Mouse (Mus musculus) neural tube, embryonic 11.5 days (tissue): ENCODE results near the gene Neurl4. TPM values are rescaled to one million over a fixed set of nuclear protein-coding genes. Genes with fewer than 3 reads are reported as not detected.
A peak's percentile ranks its signal among the peaks of the same experiment; 100 is the strongest.
"Not testable (repeated sequence)": the region's sequence is repeated elsewhere in the genome, so short reads cannot be mapped to it uniquely, and the experiment has no call there.

ENCODE experiments used
- ATAC-seq: fragments of 200-750 bp; cut with Nextera tagmentation; 2 replicates; pipeline ENCODE4 v1.8.0; 2017; ENCODE audit warnings: moderate number of reproducible peaks, mild to moderate bottlenecking, moderate TSS enrichment, moderate library complexity; ENCODE audit not compliant: insufficient read depth, low FRiP score, low TSS enrichment
- DNase-seq: peaks from one replicate; pipeline ENCODE4 v3.0.0-alpha.2; 2015; ENCODE audit warnings: low spot score
- H3K27ac ChIP-seq: fragments of 300-500 bp; sonication (generic); 2 replicates; pipeline ENCODE4 v1.5.1; 2014; ENCODE audit warnings: low read depth, mild to moderate bottlenecking, low read length
- H3K27me3 ChIP-seq: fragments of 300-500 bp; sonication (generic); 2 replicates; pipeline ENCODE4 v1.6.1; 2014; ENCODE audit warnings: mild to moderate bottlenecking, low read length, mixed read lengths; ENCODE audit not compliant: control insufficient read depth, insufficient read depth
- H3K36me3 ChIP-seq: fragments of 300-500 bp; sonication (generic); 2 replicates; pipeline ENCODE4 v1.6.1; 2014; ENCODE audit warnings: mild to moderate bottlenecking, low read length, moderate library complexity, mixed read lengths; ENCODE audit not compliant: control insufficient read depth, insufficient read depth
- H3K4me1 ChIP-seq: fragments of 300-500 bp; sonication (generic); 2 replicates; pipeline ENCODE4 v1.6.1; 2014; ENCODE audit warnings: low read length, mixed read lengths; ENCODE audit not compliant: control insufficient read depth, insufficient read depth
- H3K4me2 ChIP-seq: fragments of 300-500 bp; sonication (generic); 2 replicates; pipeline ENCODE4 v1.6.1; 2014; ENCODE audit warnings: low read depth, mild to moderate bottlenecking, moderate library complexity
- H3K4me3 ChIP-seq: fragments of 300-500 bp; sonication (generic); 2 replicates; pipeline ENCODE4 v1.5.1; 2014; ENCODE audit warnings: low read depth, low read length
- H3K9ac ChIP-seq: fragments of 300-500 bp; sonication (generic); 2 replicates; pipeline ENCODE4 v1.6.1; 2014; ENCODE audit warnings: mild to moderate bottlenecking, low read length
- H3K9me3 ChIP-seq: fragments of 300-500 bp; sonication (generic); 2 replicates; pipeline ENCODE4 v1.6.1; 2016; ENCODE audit warnings: low read length; ENCODE audit not compliant: control insufficient read depth
- WGBS: fragments of 180-500 bp; shearing (Covaris S2); extraction: QIAGEN DNeasy Blood & Tissue Kit; methylation state at CpG from one replicate; pipeline ENCODE4 v1.1.7; 2014; 5-methylcytosine and 5-hydroxymethylcytosine counted together
- polyA plus RNA-seq: library from polyadenylated mRNA; unstranded; fragments of >200 nt; fragmentation: Nextera tagmentation; extraction: Ambion mirVana; gene quantifications from 2 replicates; pipeline ENCODE4 v1.2.1, GENCODE M21; 2014

Gene Neurl4
- 14.2 and 18.0 TPM in 2 replicates for polyA plus RNA-seq

DNA sequence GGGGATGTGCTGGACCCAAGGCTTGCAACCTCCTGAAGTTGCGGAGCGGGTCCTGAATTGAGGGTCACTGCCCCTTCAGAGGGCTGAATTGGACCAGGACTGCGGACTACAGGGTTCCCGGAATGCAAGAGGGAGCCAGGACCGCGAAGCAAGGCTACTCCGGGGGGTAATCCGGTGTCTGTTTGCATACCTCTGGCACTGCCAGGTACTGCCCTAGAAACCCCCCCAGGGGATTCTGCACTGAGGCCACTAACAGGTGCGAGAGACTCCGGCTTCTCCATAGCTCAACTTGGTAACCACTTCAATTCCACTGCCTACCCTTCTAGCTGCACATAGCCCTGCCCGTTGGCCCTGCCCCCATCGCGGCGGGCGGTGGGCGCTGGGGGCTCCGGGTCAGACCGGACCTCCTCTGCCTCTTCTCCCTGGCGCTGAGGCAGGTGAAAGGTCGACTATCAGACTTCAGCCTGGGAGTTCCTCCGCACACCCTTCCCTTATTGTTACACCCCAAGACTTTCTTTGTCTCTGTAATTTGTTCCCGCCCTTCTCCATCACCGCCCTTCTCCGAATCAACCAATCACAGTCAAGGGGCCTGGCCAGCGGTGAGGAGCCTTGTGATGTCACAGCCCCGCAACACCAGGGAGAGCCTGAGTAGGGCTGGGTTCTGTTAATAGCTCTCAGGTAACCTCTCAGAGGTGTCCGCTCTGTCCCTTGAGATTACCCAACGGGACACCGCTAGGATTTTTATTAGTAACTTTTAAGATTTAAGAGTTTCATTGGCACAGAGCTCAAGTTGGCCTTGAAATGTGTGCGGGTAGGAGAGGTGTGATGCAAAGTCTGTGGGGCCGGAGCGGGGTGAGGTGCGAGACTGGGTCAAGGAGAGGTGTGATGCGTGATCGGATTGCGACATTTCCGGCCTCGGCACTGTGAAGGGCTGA, at the start of gene Neurl4, which contains the start of gene 2810408A11Rik:
Gene Neurl4 (plus strand): TSS at position 602 of the 935 bp plus-strand sequence.
Gene 2810408A11Rik (minus strand): TSS at position 517 of the 935 bp plus-strand sequence.
- peak within 1 kb of the TSS; percentile 96 for H3K4me3 ChIP-seq
- peak within 1 kb of the TSS; percentile 98 for H3K9ac ChIP-seq
- DNase-seq (peak; percentile 89), ATAC-seq (peak; percentile 96)
- peak within 1 kb of the TSS; percentile 95 for H3K27ac ChIP-seq
- H3K9me3 ChIP-seq = no peaks in the 10 kb centered on the region
- under 1% methylated on average over 38 of the region's 38 CpGs for WGBS
- H3K27me3 ChIP-seq = no peaks in the 10 kb centered on the region
- H3K4me1 ChIP-seq = peaks cover 10% of the 10 kb centered on the region
- H3K36me3 ChIP-seq = peaks cover 10% of the 10 kb centered on the region
- H3K4me2 ChIP-seq = peak within 1 kb of the TSS; percentile 98

- H3K4me1 ChIP-seq = no peaks in the 10 kb centered on the region
- 0 out of 2 replicates have a peak overlapping the region, but pooled peaks have one; percentile 17 for H3K27ac ChIP-seq
- H3K27me3 ChIP-seq = peaks cover 10% of the 10 kb centered on the region
- WGBS = 80% methylated on average over 7 of the region's 7 CpGs
- H3K36me3 ChIP-seq = peaks cover 7% of the 10 kb centered on the region
- H3K9me3 ChIP-seq = no peaks in the 10 kb centered on the region
- ATAC-seq (no peak), DNase-seq (no peak)
- no peak overlapping the region for H3K4me2 ChIP-seq
- H3K4me3 ChIP-seq = no peak overlapping the region
- no peak overlapping the region for H3K9ac ChIP-seq
These were observed 46.9 kb upstream of the Neurl4 start for GRCm38 (mm10) chr11:69853994-69854393.

DNA sequence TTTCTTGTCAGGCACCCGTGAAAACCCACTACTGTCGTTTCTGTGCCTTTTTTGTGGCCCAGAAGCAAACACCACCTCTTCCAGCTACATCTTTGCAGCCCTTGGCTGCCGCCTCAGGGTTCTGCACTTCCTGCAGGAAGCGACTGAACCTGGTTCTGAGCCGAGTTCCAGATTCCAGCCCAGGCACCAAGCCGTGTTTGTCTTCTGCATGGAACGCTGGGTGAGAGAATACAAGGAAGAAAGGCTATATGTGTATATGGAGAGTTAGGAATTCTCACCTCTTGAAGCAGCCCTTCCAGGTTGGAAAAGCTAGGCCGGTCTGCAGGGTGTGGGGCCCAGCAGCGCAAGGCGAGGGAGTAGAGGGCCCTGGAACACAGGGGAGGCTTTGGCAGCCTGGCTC, 46.2 kb upstream of the Neurl4 start:
- Histone ChIP-seq H3K4me1 (no peaks in the 10 kb centered on the region), H3K4me2 (no peak overlapping the region), H3K9ac (no peak overlapping the region), H3K27me3 (peaks cover 13% of the 10 kb centered on the region), H3K36me3 (peaks cover 6% of the 10 kb centered on the region), H3K9me3 (no peaks in the 10 kb centered on the region), H3K27ac (no peak overlapping the region), H3K4me3 (no peak overlapping the region)
- DNase-seq = no peak
- no peak for ATAC-seq
- 89% methylated on average over 10 of the region's 10 CpGs for WGBS

DNA sequence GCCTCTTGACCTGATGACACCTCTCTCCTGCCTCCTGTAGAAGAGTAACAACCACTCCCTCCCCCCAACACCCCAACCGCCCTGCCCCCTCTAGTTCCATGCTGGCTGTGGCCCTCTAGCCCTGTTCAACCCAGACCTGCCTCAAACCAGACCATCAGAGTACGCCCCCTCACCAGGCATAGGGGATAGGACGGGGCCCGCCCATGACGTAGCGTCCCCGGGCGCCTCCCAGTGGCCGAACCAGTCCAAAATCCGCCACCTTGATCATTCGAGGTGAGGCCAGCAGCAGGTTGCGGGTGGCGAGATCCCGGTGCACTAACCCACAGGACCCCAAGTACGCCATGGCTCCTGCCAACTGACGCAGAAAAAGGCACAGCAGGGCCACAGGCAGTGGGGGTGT, 45.5 kb upstream of the Neurl4 start:
- H3K27ac ChIP-seq = no peak overlapping the region

DNA sequence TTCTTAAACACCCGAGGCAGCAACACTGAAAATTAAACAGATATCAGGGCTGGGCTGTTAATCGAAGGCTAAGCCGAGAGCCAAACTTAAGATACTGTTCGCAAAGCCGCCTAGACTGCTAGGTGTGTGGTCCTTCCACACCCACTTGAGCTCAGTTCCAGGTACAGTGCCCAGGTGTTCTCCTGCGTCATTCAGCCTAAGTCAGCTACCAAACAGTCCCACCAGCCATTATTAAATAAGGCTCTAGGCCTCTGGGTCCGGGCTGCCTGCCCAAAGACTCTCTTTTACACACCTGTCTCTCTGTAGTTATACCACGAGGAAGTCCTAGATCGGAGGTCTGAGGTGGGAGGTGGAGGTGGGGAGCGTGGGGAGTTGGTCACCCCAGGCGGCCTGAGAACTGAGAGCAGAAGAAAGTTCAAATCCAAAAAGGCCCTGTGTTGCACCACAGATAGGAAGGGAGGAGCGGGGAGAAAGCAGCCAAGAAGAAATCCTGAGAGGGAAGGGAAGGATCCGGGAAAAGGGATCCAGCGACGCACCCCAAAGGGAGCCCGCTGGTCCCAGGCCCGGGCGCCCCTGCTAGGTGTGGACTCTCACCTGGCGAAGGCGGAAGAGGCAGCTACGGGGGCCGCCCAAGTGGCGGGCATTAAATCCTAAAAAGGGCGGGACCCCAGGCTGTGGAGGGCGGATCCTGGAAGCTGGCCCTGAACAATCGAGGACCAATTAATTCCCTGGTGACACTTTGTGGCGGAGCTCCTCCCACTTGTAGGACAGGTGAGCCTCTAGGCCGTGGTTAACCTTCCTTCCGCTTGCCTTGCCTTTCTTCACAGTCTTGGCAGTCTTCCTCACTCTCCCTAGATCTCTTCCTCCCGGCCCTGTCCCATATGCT, 42.5 kb upstream of the Neurl4 start, which contains the start of gene Tnk1:
Gene Tnk1 (minus strand): TSS at position 618 of the 886 bp plus-strand sequence.
- ATAC-seq = no peak
- Histone ChIP-seq H3K36me3 (no peaks in the 10 kb centered on the region), H3K9me3 (no peaks in the 10 kb centered on the region), H3K4me1 (no peaks in the 10 kb centered on the region), H3K9ac (no peak within 1 kb of the TSS), H3K4me3 (no peak within 1 kb of the TSS), H3K27me3 (peaks cover 13% of the 10 kb centered on the region), H3K27ac (no peak within 1 kb of the TSS), H3K4me2 (no peak within 1 kb of the TSS)
- DNase-seq = no peak
- 20% methylated on average over 30 of the region's 30 CpGs for WGBS

More for the DNA sequence above, 45.5 kb upstream of the Neurl4 start:
- Histone ChIP-seq H3K36me3 (peaks cover 3% of the 10 kb centered on the region), H3K27me3 (peaks cover 13% of the 10 kb centered on the region), H3K4me1 (no peaks in the 10 kb centered on the region), H3K4me2 (no peak overlapping the region), H3K4me3 (no peak overlapping the region), H3K9ac (no peak overlapping the region), H3K9me3 (no peaks in the 10 kb centered on the region)
- ATAC-seq (0 out of 2 replicates have a peak, but pooled peaks have one; percentile 63), DNase-seq (peak; percentile 69)
- 30% methylated on average over 16 of the region's 16 CpGs for WGBS

DNA sequence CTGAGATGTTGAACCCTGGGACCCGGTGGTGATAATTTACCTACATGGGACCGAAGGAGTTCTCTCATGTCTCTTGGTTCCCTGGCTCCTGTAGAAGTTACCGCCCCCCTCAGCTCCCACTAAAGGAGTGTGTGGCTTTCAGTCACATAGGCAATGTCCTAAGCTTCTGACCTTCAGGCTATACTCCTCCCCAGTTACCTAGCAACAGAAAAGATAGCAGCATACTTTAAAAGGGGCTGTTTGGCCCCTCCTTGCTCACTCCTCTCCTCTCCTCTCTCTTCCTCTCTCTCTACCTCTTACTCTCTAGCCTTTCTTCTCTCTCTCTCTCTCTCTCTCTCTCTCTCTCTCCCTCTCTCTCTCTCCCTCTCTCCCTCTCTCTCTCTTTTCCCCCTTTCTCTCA, 37.1 kb upstream of the Neurl4 start:
- H3K27ac ChIP-seq, H3K9ac ChIP-seq, H3K4me2 ChIP-seq, H3K9me3 ChIP-seq, H3K36me3 ChIP-seq, H3K4me3 ChIP-seq, DNase-seq, H3K4me1 ChIP-seq, H3K27me3 ChIP-seq, ATAC-seq: not testable (repeated sequence)
- 78% methylated on average over 3 of the region's 3 CpGs for WGBS

DNA sequence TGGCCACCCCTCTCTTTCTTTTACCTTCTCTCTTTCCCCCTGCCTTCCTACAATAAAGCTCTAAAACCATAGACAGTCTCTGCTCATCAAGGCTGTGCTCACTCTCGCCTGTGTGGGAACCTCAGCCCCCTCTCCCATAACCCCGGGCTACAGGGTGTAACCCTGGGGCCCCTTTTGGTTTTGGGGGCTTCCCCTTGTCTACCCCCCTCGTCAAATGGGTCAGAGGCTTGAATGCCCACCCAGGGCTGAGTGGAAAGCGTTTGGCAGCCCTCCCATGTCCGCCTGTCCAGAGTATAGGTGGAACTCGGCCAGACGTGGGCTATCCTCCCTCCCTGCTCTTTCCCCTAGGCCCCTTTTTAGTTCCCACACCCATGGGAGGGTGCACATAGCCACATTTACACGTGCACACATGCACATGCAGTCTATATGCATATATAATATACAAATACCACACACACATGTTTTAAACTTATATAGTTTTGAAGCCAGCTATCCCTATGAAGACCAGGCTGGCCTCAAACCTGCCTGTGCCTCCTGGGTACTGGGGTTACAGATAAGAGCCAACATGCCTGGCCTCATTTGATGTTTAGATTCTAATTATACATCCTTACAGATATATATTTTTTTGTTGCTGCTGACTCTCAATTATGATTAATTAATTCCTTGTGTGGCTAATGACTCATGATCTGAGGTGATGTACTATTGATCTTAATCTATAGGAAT, 36.6 kb upstream of the Neurl4 start:
- H3K27ac ChIP-seq = no peak overlapping the region
- H3K9ac ChIP-seq = no peak overlapping the region
- H3K27me3 ChIP-seq = peaks cover under 1% of the 10 kb centered on the region
- no peaks in the 10 kb centered on the region for H3K9me3 ChIP-seq
- WGBS = 61% methylated on average over 8 of the region's 8 CpGs
- DNase-seq = no peak
- no peak overlapping the region for H3K4me2 ChIP-seq
- no peak overlapping the region for H3K4me3 ChIP-seq
- ATAC-seq = no peak
- no peaks in the 10 kb centered on the region for H3K4me1 ChIP-seq
- H3K36me3 ChIP-seq = no peaks in the 10 kb centered on the region

- ATAC-seq (no peak), DNase-seq (no peak)
- no peak overlapping the region for H3K4me3 ChIP-seq
- H3K4me1 ChIP-seq = no peaks in the 10 kb centered on the region
- no peak overlapping the region for H3K27ac ChIP-seq
- H3K9me3 ChIP-seq = no peaks in the 10 kb centered on the region
- 87% methylated on average over 9 of the region's 9 CpGs for WGBS
- no peaks in the 10 kb centered on the region for H3K27me3 ChIP-seq
- no peaks in the 10 kb centered on the region for H3K36me3 ChIP-seq
- no peak overlapping the region for H3K9ac ChIP-seq
- H3K4me2 ChIP-seq = no peak overlapping the region
These were observed 35.3 kb upstream of the Neurl4 start for GRCm38 (mm10) chr11:69865561-69865960.
